Mouse (Mus musculus): ENCODE measurements around the gene Ovca2.

Ovca2 gene

GRCm38 (mm10) chr11:75126384-75126783 is 52.3 kb downstream of the Ovca2 start:
- no peak for DNase-seq (ENCODE audit: low spot score in 2 of 2)
